Mouse (Mus musculus): Measurements from ENCODE around the gene Pfkfb2.

DNA sequence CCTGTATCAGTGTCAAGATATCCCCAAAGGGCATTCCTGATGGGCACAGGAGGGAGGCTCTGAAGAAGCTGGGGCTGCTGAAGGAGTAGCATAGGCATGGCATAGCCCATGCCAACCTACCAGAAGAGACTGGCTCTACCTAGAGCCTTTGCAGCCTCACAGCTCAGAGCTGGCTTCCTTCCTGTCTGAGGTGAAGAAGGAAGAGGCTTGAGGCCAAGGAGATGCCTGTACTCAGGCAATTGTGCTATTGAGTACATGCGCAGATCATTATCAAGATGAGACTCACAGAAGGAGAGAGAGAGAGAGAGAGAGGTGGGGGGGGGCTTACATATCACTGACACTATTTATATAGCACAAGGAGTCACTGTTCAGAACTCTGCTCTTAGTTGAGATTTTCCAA lies 14.7 kb upstream of the Pfkfb2 start:
- TF ChIP-seq CHD2 (IDR thresholded peaks at IDR 0.05; ENCODE audit: low read depth, low read length), result no peak
- no peak for TF ChIP-seq HCFC1 (IDR thresholded peaks at IDR 0.05; ENCODE audit: borderline replicate concordance, insufficient read depth, low read length)
- TF ChIP-seq ZC3H11A (IDR thresholded peaks at IDR 0.05; ENCODE audit: borderline replicate concordance, low read depth, low read length), result no peak

Measured in ES-E14 (cell line).